Mouse (Mus musculus): ENCODE results near the gene Fam92b. TPM values are rescaled to one million over a fixed set of nuclear protein-coding genes. Genes with fewer than 3 reads are reported as not detected.

Gene Fam92b
- polyA plus RNA-seq, 1 experiment from 2014 or later, result 3.0 TPM

GRCm38 (mm10) chr8:120186454-120186853 lies 9.2 kb upstream of the Fam92b start:
- Histone ChIP-seq H3K9ac (no peak overlapping the region), H3K27me3 (0 out of 2 replicates have a peak, but pooled peaks cover 4% of the 10 kb centered on the region), H3K36me3 (no peaks in the 10 kb centered on the region), H3K27ac (peak overlapping the region; percentile 86; the same call in 1 of the 2 replicates), H3K9me3 (replicated peaks) (no peaks in the 10 kb centered on the region), H3K4me3 (no peak overlapping the region), H3K4me2 (replicated peaks) (no peak overlapping the region), H3K4me1 (peaks cover 46% of the 10 kb centered on the region)
- WGBS, result 52% methylated on average over 8 of the region's 8 CpGs
- ATAC-seq (ENCODE audit: low FRiP score), result no peak

GRCm38 (mm10) chr8:120184850-120185792 lies 7.9 kb upstream of the Fam92b start:
- H3K4me2 ChIP-seq (replicated peaks), result peak overlapping the region; percentile 29
- H3K36me3 ChIP-seq, result no peaks in the 10 kb centered on the region
- H3K9ac ChIP-seq, result peak overlapping the region; percentile 36; the same call in 1 of the 2 replicates
- peak; percentile 56 for ATAC-seq (ENCODE audit: low FRiP score)
- H3K4me3 ChIP-seq, result no peak overlapping the region
- 0 out of 2 replicates have a peak, but pooled peaks cover 4% of the 10 kb centered on the region for H3K27me3 ChIP-seq
- no peaks in the 10 kb centered on the region for H3K9me3 ChIP-seq (replicated peaks)
- WGBS, result 29% methylated on average over 17 of the region's 17 CpGs
- peaks cover 41% of the 10 kb centered on the region for H3K4me1 ChIP-seq
- H3K27ac ChIP-seq, result peak overlapping the region; percentile 86

GRCm38 (mm10) chr8:120184366-120184765 lies 7.1 kb upstream of the Fam92b start:
- 27% methylated on average over 9 of the region's 9 CpGs for WGBS
- Histone ChIP-seq H3K36me3 (no peaks in the 10 kb centered on the region), H3K4me2 (replicated peaks) (no peak overlapping the region), H3K4me3 (no peak overlapping the region), H3K9me3 (replicated peaks) (no peaks in the 10 kb centered on the region), H3K27me3 (no peaks in the 10 kb centered on the region), H3K27ac (peak overlapping the region; percentile 86), H3K4me1 (peaks cover 42% of the 10 kb centered on the region), H3K9ac (peak overlapping the region; percentile 36; the same call in 1 of the 2 replicates)
- no peak for ATAC-seq (ENCODE audit: low FRiP score)

GRCm38 (mm10) chr8:120181861-120182414 lies 4.7 kb upstream of the Fam92b start:
- no peaks in the 10 kb centered on the region; the same call in 1 of the 2 replicates for H3K27me3 ChIP-seq
- H3K4me3 ChIP-seq, result no peak overlapping the region
- H3K27ac ChIP-seq, result no peak overlapping the region
- WGBS, result 79% methylated on average over 4 of the region's 4 CpGs
- no peak overlapping the region for H3K9ac ChIP-seq
- peaks cover 61% of the 10 kb centered on the region for H3K4me1 ChIP-seq
- no peak for ATAC-seq (ENCODE audit: low FRiP score)
- no peaks in the 10 kb centered on the region for H3K9me3 ChIP-seq (replicated peaks)
- H3K36me3 ChIP-seq, result no peaks in the 10 kb centered on the region
- no peak overlapping the region for H3K4me2 ChIP-seq (replicated peaks)

- H3K9ac ChIP-seq, result no peak overlapping the region
- H3K4me2 ChIP-seq (replicated peaks), result no peak overlapping the region
- no peaks in the 10 kb centered on the region for H3K36me3 ChIP-seq
- H3K4me1 ChIP-seq, result peaks cover 61% of the 10 kb centered on the region
- no peaks in the 10 kb centered on the region for H3K9me3 ChIP-seq (replicated peaks)
- 85% methylated on average over 5 of the region's 5 CpGs for WGBS
- peaks cover under 1% of the 10 kb centered on the region; the same call in 1 of the 2 replicates for H3K27me3 ChIP-seq
- ATAC-seq (ENCODE audit: low FRiP score), result no peak
- no peak overlapping the region for H3K4me3 ChIP-seq
- no peak overlapping the region for H3K27ac ChIP-seq
Measured at GRCm38 (mm10) chr8:120181274-120181673, 4.0 kb upstream of the Fam92b start.

- peaks cover 7% of the 10 kb centered on the region; the same call in 1 of the 2 replicates for H3K27me3 ChIP-seq
- WGBS, result 27% methylated on average over 7 of the region's 7 CpGs
- H3K9ac ChIP-seq, result no peak overlapping the region
- H3K27ac ChIP-seq, result no peak overlapping the region
- no peak for ATAC-seq (ENCODE audit: low FRiP score)
- no peaks in the 10 kb centered on the region for H3K36me3 ChIP-seq
- H3K4me2 ChIP-seq (replicated peaks), result no peak overlapping the region
- H3K9me3 ChIP-seq (replicated peaks), result no peaks in the 10 kb centered on the region
- H3K4me3 ChIP-seq, result no peak overlapping the region
- H3K4me1 ChIP-seq, result peaks cover 56% of the 10 kb centered on the region
Measured at GRCm38 (mm10) chr8:120180445-120180970, 3.2 kb upstream of the Fam92b start.

GRCm38 (mm10) chr8:120179027-120179431 lies 1.8 kb upstream of the Fam92b start:
- peaks cover 22% of the 10 kb centered on the region for H3K27me3 ChIP-seq

GRCm38 (mm10) chr8:120178124-120178514 lies 853 bp upstream of the Fam92b start:
- Histone ChIP-seq H3K27me3 (peaks cover 26% of the 10 kb centered on the region), H3K36me3 (no peaks in the 10 kb centered on the region), H3K9me3 (replicated peaks) (no peaks in the 10 kb centered on the region), H3K4me1 (peaks cover 43% of the 10 kb centered on the region), H3K4me2 (replicated peaks) (peak overlapping the region; percentile 51), H3K9ac (peak overlapping the region; percentile 43), H3K27ac (peak overlapping the region; percentile 91), H3K4me3 (no peak overlapping the region)
- 3% methylated on average over 10 of the region's 10 CpGs for WGBS
- ATAC-seq (ENCODE audit: low FRiP score), result no peak

More at GRCm38 (mm10) chr8:120179027-120179431, 1.8 kb upstream of the Fam92b start:
- no peak overlapping the region for H3K9ac ChIP-seq
- peaks cover 44% of the 10 kb centered on the region for H3K4me1 ChIP-seq
- peak overlapping the region; percentile 56; the same call in 1 of the 2 replicates for H3K27ac ChIP-seq
- no peaks in the 10 kb centered on the region for H3K9me3 ChIP-seq (replicated peaks)
- WGBS, result under 1% methylated on average over 10 of the region's 10 CpGs
- no peaks in the 10 kb centered on the region for H3K36me3 ChIP-seq
- ATAC-seq (ENCODE audit: low FRiP score), result peak; percentile 51
- H3K4me3 ChIP-seq, result no peak overlapping the region
- H3K4me2 ChIP-seq (replicated peaks), result peak overlapping the region; percentile 40

- no peaks in the 10 kb centered on the region for H3K36me3 ChIP-seq
- H3K4me1 ChIP-seq, result peaks cover 43% of the 10 kb centered on the region
- H3K27ac ChIP-seq, result peak overlapping the region; percentile 91
- 9% methylated on average over 4 of the region's 4 CpGs for WGBS
- peaks cover 28% of the 10 kb centered on the region for H3K27me3 ChIP-seq
- H3K4me3 ChIP-seq, result no peak overlapping the region
- peak; percentile 14 for ATAC-seq (ENCODE audit: low FRiP score)
- H3K9ac ChIP-seq, result 0 out of 2 replicates have a peak overlapping the region, but pooled peaks have one; percentile 41
- peak overlapping the region; percentile 51 for H3K4me2 ChIP-seq (replicated peaks)
- H3K9me3 ChIP-seq (replicated peaks), result no peaks in the 10 kb centered on the region
Measured at GRCm38 (mm10) chr8:120176605-120177004, 661 bp downstream of the Fam92b start.

- no peak for ATAC-seq (ENCODE audit: low FRiP score)
- WGBS, result 51% methylated on average over 18 of the region's 18 CpGs
- Histone ChIP-seq H3K9me3 (replicated peaks) (no peaks in the 10 kb centered on the region), H3K4me1 (peaks cover 37% of the 10 kb centered on the region), H3K4me2 (replicated peaks) (no peak overlapping the region), H3K27me3 (peaks cover 36% of the 10 kb centered on the region), H3K9ac (no peak overlapping the region), H3K27ac (no peak overlapping the region), H3K4me3 (no peak overlapping the region), H3K36me3 (no peaks in the 10 kb centered on the region)
Measured at GRCm38 (mm10) chr8:120174606-120175005, 2.7 kb downstream of the Fam92b start.

- H3K9me3 ChIP-seq (replicated peaks), result no peaks in the 10 kb centered on the region
Measured at GRCm38 (mm10) chr8:120173195-120173594, 4.1 kb downstream of the Fam92b start.

GRCm38 (mm10) chr8:120169119-120169518 lies 8.1 kb downstream of the Fam92b start:
- H3K4me1 ChIP-seq, result peaks cover 13% of the 10 kb centered on the region
- WGBS, result 46% methylated on average over 8 of the region's 8 CpGs
- no peak for ATAC-seq (ENCODE audit: low FRiP score)
- no peak overlapping the region for H3K9ac ChIP-seq
- no peaks in the 10 kb centered on the region for H3K9me3 ChIP-seq (replicated peaks)
- H3K4me2 ChIP-seq (replicated peaks), result no peak overlapping the region
- H3K27me3 ChIP-seq, result peaks cover 33% of the 10 kb centered on the region
- no peaks in the 10 kb centered on the region for H3K36me3 ChIP-seq
- H3K4me3 ChIP-seq, result no peak overlapping the region
- no peak overlapping the region for H3K27ac ChIP-seq

More at GRCm38 (mm10) chr8:120173195-120173594, 4.1 kb downstream of the Fam92b start:
- no peaks in the 10 kb centered on the region for H3K36me3 ChIP-seq
- no peak for ATAC-seq (ENCODE audit: low FRiP score)
- H3K4me2 ChIP-seq (replicated peaks), result no peak overlapping the region
- no peak overlapping the region for H3K4me3 ChIP-seq
- H3K27ac ChIP-seq, result no peak overlapping the region
- H3K27me3 ChIP-seq, result peaks cover 49% of the 10 kb centered on the region
- H3K9ac ChIP-seq, result no peak overlapping the region
- peaks cover 30% of the 10 kb centered on the region for H3K4me1 ChIP-seq
- 67% methylated on average over 1 of the region's 1 CpGs for WGBS
